Mouse (Mus musculus): ENCODE data around the gene Ncbp3.

Gene Ncbp3

GRCm38 (mm10) chr11:73137116-73137515, 89.5 kb downstream of the Ncbp3 start:
- DNase-seq (ENCODE audit: low spot score in 2 of 2): peak in 1 of 2 experiments; percentile 10

- DNase-seq (ENCODE audit: low spot score in 2 of 2): peak; percentile 85 to 94
Observed at GRCm38 (mm10) chr11:73137591-73138501, 90.3 kb downstream of the Ncbp3 start, which contains the start of gene Haspin. Gene Haspin (minus strand): TSS chr11:73138294.
